Mouse (Mus musculus) cerebellum, postnatal 36 days (tissue): Measurements from ENCODE around the gene Olfr1438-ps1.
"Not testable (repeated sequence)": the region's sequence is repeated elsewhere in the genome, so short reads cannot be mapped to it uniquely, and the experiment has no call there.

Experiments used
- DNase-seq, 2 experiments: peaks; one replicate each; pipeline ENCODE4 v3.0.0; 2021 to 2022; ENCODE audit warnings: mixed read lengths in 2 of 2

Olfr1438-ps1 gene

GRCm38 (mm10) chr19:12335810-12336209 lies at the start of gene Olfr1438-ps1:
TSS of gene Olfr1438-ps1 (minus strand) at chr19:12335910.
- no peak for DNase-seq

- DNase-seq, result peak in 1 of 2 experiments; percentile 1
These were observed 38.8 kb upstream of the Olfr1438-ps1 start for GRCm38 (mm10) chr19:12374465-12375025.

GRCm38 (mm10) chr19:12373004-12373403 lies 37.3 kb upstream of the Olfr1438-ps1 start:
- DNase-seq, result no peak

GRCm38 (mm10) chr19:12325001-12325400 lies 10.7 kb downstream of the Olfr1438-ps1 start, which contains the start of gene Olfr1437:
TSS of gene Olfr1437 (minus strand) at chr19:12325101.
- no peak for DNase-seq

GRCm38 (mm10) chr19:12299030-12299429 lies 36.7 kb downstream of the Olfr1438-ps1 start, which contains the start of gene Olfr1436:
TSS of gene Olfr1436 (minus strand) at chr19:12299130.
- DNase-seq, result not testable (repeated sequence)

GRCm38 (mm10) chr19:12292979-12293378 lies 42.7 kb downstream of the Olfr1438-ps1 start:
- DNase-seq, result no peak

- DNase-seq, result no peak
These were observed 56.2 kb downstream of the Olfr1438-ps1 start, which contains the start of gene Olfr1434 for GRCm38 (mm10) chr19:12279554-12279953. TSS of gene Olfr1434 (plus strand) at chr19:12279854.
